Mouse (Mus musculus) ZHBTc4 (cell line): ENCODE measurements around the gene Pomc.
"Not testable (repeated sequence)": the region's sequence is repeated elsewhere in the genome, so short reads cannot be mapped to it uniquely, and the experiment has no call there.

Source experiments
- DNase-seq: peaks from one replicate; pipeline ENCODE4 v3.0.0-alpha.2; 2011; ENCODE audit warnings: low read depth, low spot score

Pomc gene

GRCm38 (mm10) chr12:3967196-3967595 lies 12.4 kb downstream of the Pomc start:
- no peak for DNase-seq

DNA sequence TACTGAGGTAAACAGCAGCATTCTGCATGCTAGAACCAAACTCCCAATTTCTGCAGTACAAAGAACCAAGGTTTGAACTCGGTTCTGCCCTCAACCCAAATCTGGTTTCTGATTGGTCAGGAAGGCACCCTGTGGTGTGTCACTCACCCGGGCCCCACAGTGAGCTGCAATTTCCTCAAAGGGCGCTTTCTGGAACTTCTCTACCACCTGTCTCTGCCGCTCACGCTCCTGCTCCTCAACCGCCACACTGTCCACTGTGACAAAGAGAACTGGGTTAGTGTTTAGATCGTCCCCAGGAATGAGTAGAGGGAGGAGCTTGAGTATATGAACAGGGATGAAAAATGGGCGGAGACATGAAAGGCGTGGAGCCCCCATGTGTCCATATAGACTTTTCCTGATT lies 13.6 kb downstream of the Pomc start:
- peak; percentile 43 for DNase-seq

DNA sequence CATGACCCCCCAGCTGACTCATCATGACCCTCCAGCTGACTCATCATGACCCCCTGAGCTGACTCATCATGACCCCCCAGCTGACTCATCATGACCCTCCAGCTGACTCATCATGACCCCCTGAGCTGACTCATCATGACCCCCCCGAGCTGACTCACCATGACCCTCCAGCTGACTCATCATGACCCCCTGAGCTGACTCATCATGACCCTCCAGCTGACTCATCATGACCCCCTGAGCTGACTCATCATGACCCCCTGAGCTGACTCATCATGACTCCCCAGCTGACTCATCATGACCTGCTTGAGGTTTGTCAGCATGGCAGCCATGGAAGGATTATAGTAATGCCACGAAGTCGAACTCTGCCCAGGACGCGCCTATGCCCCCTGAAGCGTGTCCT lies 18.4 kb downstream of the Pomc start:
- not testable (repeated sequence) for DNase-seq

- no peak for DNase-seq
These were observed 26.2 kb downstream of the Pomc start for GRCm38 (mm10) chr12:3980991-3981349.

GRCm38 (mm10) chr12:3981350-3982131 lies 26.8 kb downstream of the Pomc start:
- peak; percentile 99 for DNase-seq

DNA sequence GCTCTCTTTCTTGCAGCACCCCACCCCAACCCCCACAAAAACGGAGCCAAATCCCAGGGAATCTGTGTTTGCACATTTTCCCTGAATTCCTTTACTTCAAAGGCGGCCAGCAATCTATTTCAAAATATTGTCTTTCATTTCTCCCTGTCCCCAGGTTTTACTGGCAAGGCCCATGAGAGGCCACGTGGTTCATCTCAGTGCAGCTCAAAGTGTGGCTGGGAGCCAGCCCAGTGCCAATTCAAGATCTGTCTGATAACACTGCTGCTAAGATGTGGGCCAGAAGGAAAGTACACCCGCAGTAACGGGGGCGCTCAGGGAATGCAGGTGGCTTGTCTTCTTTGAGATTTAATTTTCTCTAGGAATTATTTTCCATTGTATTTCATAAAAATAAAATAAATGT lies 27.5 kb downstream of the Pomc start:
- DNase-seq: no peak

GRCm38 (mm10) chr12:3983736-3984135 lies 29.0 kb downstream of the Pomc start:
- DNase-seq: peak; percentile 79

DNA sequence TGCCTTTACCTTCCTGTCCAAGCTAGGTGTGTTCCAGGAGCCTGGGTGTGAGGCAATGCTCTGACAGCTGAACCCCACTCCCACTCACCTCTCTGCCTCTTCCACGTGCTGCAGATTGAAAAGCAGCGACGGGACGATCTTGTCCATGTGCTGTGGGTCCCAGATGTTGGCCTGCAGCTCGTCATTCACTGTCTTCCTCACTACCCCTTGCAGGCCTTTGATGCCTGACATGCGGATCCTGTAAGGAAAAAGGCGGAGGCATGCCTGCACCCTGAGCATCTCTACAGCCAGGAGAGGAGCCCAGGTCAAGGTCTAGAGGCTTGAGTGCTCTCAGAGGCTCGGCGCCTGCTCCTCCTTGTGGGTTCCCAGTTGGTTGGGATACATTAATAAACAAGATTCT lies 29.7 kb downstream of the Pomc start:
- DNase-seq: no peak

DNA sequence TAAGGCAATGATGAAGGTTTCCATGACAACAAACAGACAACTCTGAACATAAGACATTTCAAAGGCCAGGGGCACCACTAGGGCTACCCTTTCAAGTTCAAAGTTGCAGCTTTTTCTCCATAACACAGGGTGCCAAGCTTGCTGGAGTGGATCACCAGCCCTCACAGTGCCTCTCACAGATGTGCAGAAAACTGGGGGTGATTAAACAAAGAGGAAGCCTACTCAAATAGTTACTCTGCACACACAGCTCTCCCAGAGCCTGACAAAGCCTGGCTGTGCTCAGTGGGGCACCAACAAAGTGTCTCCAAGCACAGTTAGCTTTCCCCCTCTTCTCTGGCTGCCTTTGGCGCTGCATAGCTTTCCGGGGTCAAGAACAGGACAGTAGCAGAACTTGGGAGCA lies 35.2 kb downstream of the Pomc start:
- no peak for DNase-seq

- peak; percentile 34 for DNase-seq
These were observed 36.3 kb downstream of the Pomc start for GRCm38 (mm10) chr12:3991047-3991446.

DNA sequence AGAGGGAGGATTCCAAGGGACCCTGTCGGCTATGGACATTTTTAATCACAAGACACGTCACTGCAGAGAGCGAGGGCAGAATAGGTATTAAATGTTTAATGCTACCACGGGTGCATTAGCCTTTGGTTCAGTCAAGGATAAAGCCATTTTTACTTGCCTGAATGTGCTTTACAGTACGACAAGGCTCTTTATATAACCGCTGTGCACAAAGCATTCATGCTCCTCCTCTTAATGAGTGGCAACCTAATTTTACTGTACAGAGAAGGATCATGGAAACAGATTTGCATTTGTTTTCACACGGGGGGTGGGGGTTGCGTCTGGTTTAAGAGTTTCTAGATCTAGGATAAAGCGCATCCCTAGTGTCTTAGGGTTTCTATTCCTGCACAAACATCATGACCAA lies 42.0 kb downstream of the Pomc start:
- DNase-seq: no peak

- DNase-seq: no peak
These were observed 45.7 kb downstream of the Pomc start for GRCm38 (mm10) chr12:4000406-4000805.

DNA sequence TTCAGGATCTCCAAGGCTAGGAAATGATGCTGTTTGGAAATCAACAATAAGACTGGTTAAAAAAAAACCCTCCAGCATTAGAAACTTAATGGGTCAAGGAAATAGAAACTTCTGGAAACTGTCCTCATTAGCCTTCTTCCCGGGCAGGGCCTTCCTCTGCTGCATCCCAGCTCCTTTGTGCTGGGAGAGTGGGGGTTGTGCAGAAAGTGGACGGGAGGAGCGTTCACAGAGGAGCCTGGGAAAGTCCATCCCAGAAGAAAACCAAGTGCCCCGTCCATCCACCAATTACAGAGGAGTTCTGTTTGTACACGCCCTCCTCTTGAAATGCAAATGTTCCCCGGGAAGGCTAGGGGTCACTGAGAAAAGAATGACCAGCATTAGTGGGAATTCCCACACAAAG lies 49.9 kb downstream of the Pomc start:
- peak; percentile 32 for DNase-seq

GRCm38 (mm10) chr12:4006079-4006478 lies 51.3 kb downstream of the Pomc start:
- no peak for DNase-seq

- no peak for DNase-seq
These were observed 52.4 kb downstream of the Pomc start for GRCm38 (mm10) chr12:4007181-4007580.

DNA sequence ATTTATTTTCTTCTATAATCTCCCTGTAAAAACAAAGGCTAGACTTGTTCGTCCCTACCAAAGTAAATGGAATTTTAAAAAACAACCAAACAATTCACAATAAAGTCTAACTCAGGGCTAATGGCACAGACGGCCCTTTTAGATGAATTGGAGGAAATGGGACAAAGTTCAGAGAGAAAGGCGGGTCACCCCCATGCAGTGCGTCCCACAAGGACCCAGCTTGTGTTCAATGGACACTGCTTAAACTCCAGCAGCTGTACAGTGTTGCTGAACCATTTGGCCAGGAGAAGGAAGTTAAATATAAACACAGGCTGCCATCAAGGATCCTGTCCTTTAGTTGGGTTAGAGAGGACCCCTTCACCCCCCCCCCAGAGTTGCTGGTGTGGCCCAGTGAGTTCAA lies 53.0 kb downstream of the Pomc start:
- DNase-seq: no peak

- DNase-seq: peak; percentile 10
These were observed 54.0 kb downstream of the Pomc start for GRCm38 (mm10) chr12:4008731-4009130.
